8 mouse cellular contexts compared by ENCODE assay signal in the genomic region with DNA sequence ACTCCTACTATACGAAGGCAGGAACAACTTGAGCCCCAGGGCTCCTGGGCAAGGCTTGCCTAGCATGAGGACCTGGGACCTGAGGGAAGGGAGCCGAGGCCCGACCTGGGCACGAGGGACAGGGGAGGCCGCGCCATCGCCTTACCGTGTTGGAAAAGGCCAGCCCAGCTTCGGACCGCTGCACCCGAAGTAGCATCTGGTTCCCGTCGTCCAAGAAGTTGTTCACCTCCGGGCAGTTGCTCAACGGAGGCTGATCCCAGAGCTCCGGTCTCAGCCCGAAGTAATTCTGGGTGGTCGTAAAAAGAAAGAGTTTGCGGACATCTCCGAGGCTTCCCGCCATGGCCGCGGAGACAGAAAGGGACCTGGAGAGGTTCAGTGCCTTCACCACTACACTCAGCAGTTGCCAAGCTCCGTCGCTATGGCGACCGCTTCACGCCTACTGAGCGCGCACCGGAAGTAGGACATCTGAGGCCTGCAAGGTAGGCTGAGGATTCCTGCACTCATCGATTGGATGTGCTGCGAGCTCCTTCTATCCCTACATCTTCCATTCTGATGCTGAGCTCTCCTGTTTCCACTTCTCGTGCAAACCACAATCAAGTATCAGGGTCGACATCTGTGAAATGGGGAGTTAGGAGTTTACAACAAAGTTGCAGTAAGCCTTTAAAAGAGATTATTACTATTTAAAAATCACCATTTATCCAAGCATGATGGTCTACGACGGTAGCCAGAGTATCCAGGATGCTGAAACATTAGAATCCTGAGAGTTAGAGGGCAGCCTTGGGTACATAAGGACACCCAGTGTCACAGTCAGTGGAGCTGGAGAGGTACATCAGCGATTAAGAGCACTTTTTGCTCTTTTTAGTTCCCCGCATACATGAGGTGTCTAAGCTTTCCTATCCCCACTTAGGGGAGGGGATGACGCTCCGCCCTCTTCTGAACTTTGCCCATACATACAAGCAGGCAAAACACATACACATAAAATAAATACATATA. TPM values are rescaled to one million over a fixed set of nuclear protein-coding genes. Genes with fewer than 3 reads are reported as not detected.
DNase-seq lines count a peak whose midpoint lies in the region; ATAC-seq and TF ChIP-seq lines count a peak whose summit lies in the region.

No protein-coding gene starts in this region.

- TF ChIP-seq EP300 in heart, postnatal 0 days (IDR thresholded peaks at IDR 0.05; ENCODE audit: low read depth): no peak
- no peak for TF ChIP-seq EP300 in liver, embryonic 14.5 days (IDR thresholded peaks at IDR 0.05; ENCODE audit: low read depth)

- peaks cover 9% of the 10 kb centered on the region; the same call in 1 of the 2 replicates for H3K4me1 ChIP-seq in forebrain, embryonic 12.5 days
- peaks cover 4% of the 10 kb centered on the region; the same call in 1 of the 2 replicates for H3K4me1 ChIP-seq in heart, postnatal 0 days (ENCODE audit: control insufficient read depth, insufficient read depth)
- peaks cover 0 to 3% of the 10 kb centered on the region in 2 experiments; a peak in 1 of 4 replicates for H3K4me1 ChIP-seq in liver, embryonic 14.5 days (replicated peaks; ENCODE audit: control insufficient read depth in 2 of 2, insufficient read depth in 2 of 2, low read length in 1 of 2)
- H3K4me1 ChIP-seq in neural tube, embryonic 11.5 days (ENCODE audit: control insufficient read depth, insufficient read depth, low read length): no peaks in the 10 kb centered on the region
- H3K4me1 ChIP-seq in stomach, embryonic 16.5 days (ENCODE audit: control insufficient read depth, insufficient read depth, low read length): peaks cover 4% of the 10 kb centered on the region; the same call in 1 of the 2 replicates

- peaks cover 13% of the 10 kb centered on the region for H3K36me3 ChIP-seq in forebrain, embryonic 12.5 days (replicated peaks)
- no peaks in the 10 kb centered on the region for H3K36me3 ChIP-seq in heart, postnatal 0 days (replicated peaks; ENCODE audit: control insufficient read depth, insufficient read depth, low read length)
- no peaks in the 10 kb centered on the region; the same call in 1 of the 2 replicates for H3K36me3 ChIP-seq in liver, embryonic 14.5 days (replicated peaks; ENCODE audit: control insufficient read depth, insufficient read depth, low read depth)
- H3K36me3 ChIP-seq in neural tube, embryonic 11.5 days (ENCODE audit: control insufficient read depth, insufficient read depth, low read length): no peaks in the 10 kb centered on the region; the same call in 1 of the 2 replicates
- H3K36me3 ChIP-seq in stomach, embryonic 16.5 days (ENCODE audit: control insufficient read depth, insufficient read depth, low read length): no peaks in the 10 kb centered on the region

- peak; percentile 100 for ATAC-seq in forebrain, embryonic 12.5 days (ENCODE audit: low FRiP score)
- peak; percentile 98 for ATAC-seq in heart, postnatal 0 days (ENCODE audit: insufficient read depth, low read depth)
- ATAC-seq in liver, embryonic 14.5 days (ENCODE audit: insufficient read depth): peak; percentile 97
- ATAC-seq in neural tube, embryonic 11.5 days (ENCODE audit: insufficient read depth, low FRiP score, low TSS enrichment): peak; percentile 100
- ATAC-seq in stomach, embryonic 16.5 days (ENCODE audit: insufficient read depth, low FRiP score): peak; percentile 98

- no peaks in the 10 kb centered on the region for H3K9me3 ChIP-seq in forebrain, embryonic 12.5 days
- H3K9me3 ChIP-seq in heart, postnatal 0 days (replicated peaks; ENCODE audit: control insufficient read depth, low read length): no peaks in the 10 kb centered on the region
- H3K9me3 ChIP-seq in liver, embryonic 14.5 days (ENCODE audit: control insufficient read depth, low read length): no peaks in the 10 kb centered on the region
- H3K9me3 ChIP-seq in neural tube, embryonic 11.5 days (ENCODE audit: control insufficient read depth, low read length): no peaks in the 10 kb centered on the region
- no peaks in the 10 kb centered on the region for H3K9me3 ChIP-seq in stomach, embryonic 16.5 days (replicated peaks; ENCODE audit: control insufficient read depth, low read length)

- peak overlapping the region; percentile 32 for H3K27ac ChIP-seq in forebrain, embryonic 12.5 days
- no peak overlapping the region for H3K27ac ChIP-seq in heart, postnatal 0 days (ENCODE audit: low read depth)
- H3K27ac ChIP-seq in liver, embryonic 14.5 days: no peak overlapping the region
- no peak overlapping the region for H3K27ac ChIP-seq in neural tube, embryonic 11.5 days (ENCODE audit: low read depth, low read length)
- no peak overlapping the region for H3K27ac ChIP-seq in stomach, embryonic 16.5 days (ENCODE audit: low read length)

- peak; percentile 94 for DNase-seq in CD4-positive, CD25-positive, alpha-beta regulatory T cell, adult 2 months (ENCODE audit: low read depth, low spot score)
- peak; percentile 74 for DNase-seq in c-Kit-positive CD71-positive TER-119-positive erythroid progenitor cells, embryonic 14.5 days (ENCODE audit: low spot score)
- peak; percentile 48 for DNase-seq in heart, postnatal 0 days (ENCODE audit: low spot score)
- peak; percentile 96 for DNase-seq in kidney, postnatal 36 days
- DNase-seq in liver, embryonic 14.5 days (ENCODE audit: low read depth in 3 of 3, low spot score in 3 of 3): peak; percentile 59 to 67 (median 64)
- peak; percentile 90 for DNase-seq in neural tube, embryonic 11.5 days (ENCODE audit: low spot score)

- H3K27me3 ChIP-seq in forebrain, embryonic 12.5 days: no peaks in the 10 kb centered on the region
- H3K27me3 ChIP-seq in heart, postnatal 0 days (ENCODE audit: control insufficient read depth, insufficient read depth, low read length): no peaks in the 10 kb centered on the region
- no peaks in the 10 kb centered on the region for H3K27me3 ChIP-seq in liver, embryonic 14.5 days (ENCODE audit: control insufficient read depth, insufficient read depth, low read length)
- no peaks in the 10 kb centered on the region for H3K27me3 ChIP-seq in neural tube, embryonic 11.5 days (ENCODE audit: control insufficient read depth, insufficient read depth, low read length)
- H3K27me3 ChIP-seq in stomach, embryonic 16.5 days (ENCODE audit: control insufficient read depth, insufficient read depth, low read length): no peaks in the 10 kb centered on the region

- H3K4me2 ChIP-seq in forebrain, embryonic 12.5 days: peak overlapping the region; percentile 73
- peak overlapping the region; percentile 60 for H3K4me2 ChIP-seq in heart, postnatal 0 days (ENCODE audit: low read depth, low read length)
- H3K4me2 ChIP-seq in liver, embryonic 14.5 days (ENCODE audit: low read depth): peak overlapping the region; percentile 68
- peak overlapping the region; percentile 79 for H3K4me2 ChIP-seq in neural tube, embryonic 11.5 days (ENCODE audit: low read depth)
- peak overlapping the region; percentile 94 for H3K4me2 ChIP-seq in stomach, embryonic 16.5 days (ENCODE audit: low read depth, low read length)

- TF ChIP-seq CTCF in heart, postnatal 0 days (IDR thresholded peaks at IDR 0.05; ENCODE audit: low read depth): no peak
- no peak for TF ChIP-seq CTCF in liver, embryonic 14.5 days (IDR thresholded peaks at IDR 0.05; ENCODE audit: low read depth)

- peak overlapping the region; percentile 67 for H3K9ac ChIP-seq in forebrain, embryonic 12.5 days
- no peak overlapping the region; the same call in 1 of the 2 replicates for H3K9ac ChIP-seq in heart, postnatal 0 days (replicated peaks; ENCODE audit: low read depth, low read length)
- peak overlapping the region; percentile 43 for H3K9ac ChIP-seq in liver, embryonic 14.5 days (replicated peaks)
- H3K9ac ChIP-seq in neural tube, embryonic 11.5 days (ENCODE audit: low read length): peak overlapping the region; percentile 56
- peak overlapping the region; percentile 71 for H3K9ac ChIP-seq in stomach, embryonic 16.5 days (ENCODE audit: low read length)

- H3K4me3 ChIP-seq in forebrain, embryonic 12.5 days (replicated peaks): peak overlapping the region; percentile 54
- H3K4me3 ChIP-seq in heart, postnatal 0 days (ENCODE audit: low read depth, low read length): peak overlapping the region; percentile 55
- H3K4me3 ChIP-seq in liver, embryonic 14.5 days (ENCODE audit: insufficient read depth in 1 of 2, low read depth in 2 of 2, low read length in 2 of 2): peak overlapping the region; percentile 46 to 59
- peak overlapping the region; percentile 42 for H3K4me3 ChIP-seq in neural tube, embryonic 11.5 days (ENCODE audit: low read depth, low read length)
- peak overlapping the region; percentile 66 for H3K4me3 ChIP-seq in stomach, embryonic 16.5 days (replicated peaks; ENCODE audit: low read length)

- 10% methylated on average over 41 of the region's 41 CpGs for WGBS in forebrain, embryonic 12.5 days
- WGBS in heart, postnatal 0 days: 11% methylated on average over 41 of the region's 41 CpGs
- 12% methylated on average over 41 of the region's 41 CpGs for WGBS in liver, embryonic 14.5 days (ENCODE audit: insufficient replicate concordance)
- 9% methylated on average over 41 of the region's 41 CpGs for WGBS in neural tube, embryonic 11.5 days
- WGBS in stomach, embryonic 16.5 days: 11% methylated on average over 41 of the region's 41 CpGs

RNA-seq across cellular contexts. Expression of a gene that starts 7.3 kb away (rescaled TPM):
- 33.1 and 33.2 TPM in 2 replicates for polyA plus RNA-seq in forebrain, embryonic 12.5 days (2016; fragmentation: Nextera tagmentation; extraction: Ambion mirVana)
- 6.4 and 8.6 TPM in 2 replicates for total RNA-seq in heart, postnatal 0 days (2014; rRNA removed; ENCODE audit: low replicate concordance)
- polyA plus RNA-seq in heart, postnatal 0 days (2015; fragmentation: Nextera tagmentation; extraction: Ambion mirVana): 3.2 and 3.7 TPM in 2 replicates
- 0.31 and 0.46 TPM in 2 replicates for polyA plus RNA-seq in liver, embryonic 14.5 days (2012; rRNA removed)
- polyA plus RNA-seq in liver, embryonic 14.5 days (2014; fragmentation: Nextera tagmentation; extraction: Ambion mirVana): 1.8 TPM in 2 replicates
- polyA plus RNA-seq in neural tube, embryonic 11.5 days (2014; fragmentation: Nextera tagmentation; extraction: Ambion mirVana): 22.3 and 24.2 TPM in 2 replicates
- polyA plus RNA-seq in stomach, embryonic 16.5 days (2015; fragmentation: Nextera tagmentation; extraction: Ambion mirVana): 10.5 and 13.3 TPM in 2 replicates

RNA-seq across cellular contexts. Expression of a gene that starts 7.4 kb away (rescaled TPM):
- 148 and 151 TPM in 2 replicates for polyA plus RNA-seq in forebrain, embryonic 12.5 days (2016; fragmentation: Nextera tagmentation; extraction: Ambion mirVana)
- 50.6 and 57.4 TPM in 2 replicates for total RNA-seq in heart, postnatal 0 days (2014; rRNA removed; ENCODE audit: low replicate concordance)
- 84.8 and 86.1 TPM in 2 replicates for polyA plus RNA-seq in heart, postnatal 0 days (2015; fragmentation: Nextera tagmentation; extraction: Ambion mirVana)
- polyA plus RNA-seq in liver, embryonic 14.5 days (2012; rRNA removed): 16.7 and 29.9 TPM in 2 replicates
- 74.2 and 78.3 TPM in 2 replicates for polyA plus RNA-seq in liver, embryonic 14.5 days (2014; fragmentation: Nextera tagmentation; extraction: Ambion mirVana)
- 131 and 137 TPM in 2 replicates for polyA plus RNA-seq in neural tube, embryonic 11.5 days (2014; fragmentation: Nextera tagmentation; extraction: Ambion mirVana)
- 85.6 and 96.5 TPM in 2 replicates for polyA plus RNA-seq in stomach, embryonic 16.5 days (2015; fragmentation: Nextera tagmentation; extraction: Ambion mirVana)
